Mouse (Mus musculus) myocyte (in vitro differentiated cells): ENCODE measurements at regions not wholly inside any gene's neighbourhood (a gene's known extent, or its start where the extent isn't known, plus 50 kb on each side); places are given as distances from the start of the nearest gene placed in this dataset.

Source experiments
- E2F4 ChIP-seq: IDR thresholded peaks from one replicate; pipeline ENCODE4 v1.6.1; 2011; ENCODE audit warnings: mild to moderate bottlenecking, control low read depth, moderate library complexity; ENCODE audit not compliant: insufficient read depth
- MAX ChIP-seq: IDR thresholded peaks from one replicate; pipeline ENCODE4 v1.6.1; 2011; ENCODE audit warnings: low read depth, mild to moderate bottlenecking, control low read depth
- MYOD1 ChIP-seq, 3 experiments: IDR thresholded peaks; one replicate each; pipeline ENCODE4 v1.6.1; 2011; ENCODE audit warnings: control low read depth in 2 of 3, low read depth in 2 of 3, mild to moderate bottlenecking in 2 of 3, moderate library complexity in 1 of 3; ENCODE audit not compliant: insufficient read length in 2 of 3, control insufficient read depth in 1 of 3
- MYOG ChIP-seq, 3 experiments: IDR thresholded peaks; one replicate each; pipeline ENCODE4 v1.6.1; 2011; ENCODE audit warnings: control low read depth in 2 of 3, low read depth in 2 of 3, mild to moderate bottlenecking in 2 of 3; ENCODE audit not compliant: insufficient read length in 2 of 3, control insufficient read depth in 1 of 3, insufficient read depth in 1 of 3
- POLR2A ChIP-seq: IDR thresholded peaks from one replicate; pipeline ENCODE4 v1.6.1; 2011; ENCODE audit warnings: low read depth, mild to moderate bottlenecking, control low read depth, moderate library complexity; ENCODE audit not compliant: insufficient read length
- POLR2AphosphoS2 ChIP-seq: IDR thresholded peaks from one replicate; pipeline ENCODE4 v1.6.1; 2011; ENCODE audit warnings: low read depth, control low read depth; ENCODE audit not compliant: insufficient read length

- TF ChIP-seq POLR2A (no peak), POLR2AphosphoS2 (no peak), MYOG (IDR thresholded peaks at IDR 0.05; ENCODE audit: control insufficient read depth in 1 of 3, insufficient read depth in 1 of 3, insufficient read length in 2 of 3, low read depth in 2 of 3) (no peak), MYOD1 (IDR thresholded peaks at IDR 0.05; ENCODE audit: control insufficient read depth in 1 of 3, insufficient read length in 2 of 3, low read depth in 2 of 3) (no peak), MAX (no peak), E2F4 (no peak)
Observed at GRCm38 (mm10) chr4:82207031-82207430, 498.5 kb downstream of the Nfib start.
